Mouse (Mus musculus) heart, postnatal 0 days (tissue): ENCODE measurements around the gene Pan2.

Experiments used
- CTCF ChIP-seq: IDR thresholded peaks from 2 replicates; pipeline ENCODE4 v1.5.1; 2016; ENCODE audit warnings: antibody characterized with exemption, control low read depth, low read depth
- EP300 ChIP-seq: IDR thresholded peaks from 2 replicates; pipeline ENCODE4 v1.6.1; 2016; ENCODE audit warnings: antibody characterized with exemption, low read depth

- TF ChIP-seq CTCF, result no peak
- TF ChIP-seq EP300, result no peak
Measured at GRCm38 (mm10) chr10:128297221-128297620, 5.9 kb upstream of the Pan2 start.
